Mouse (Mus musculus) layer of hippocampus, postnatal 14 days (tissue): ENCODE data around the gene Dnajb13. TPM values are rescaled to one million over a fixed set of nuclear protein-coding genes. Genes with fewer than 3 reads are reported as not detected.

Source experiments
- DNase-seq, 2 experiments: peaks; one replicate each; pipeline ENCODE4 v3.0.0; 2021 to 2022; ENCODE audit warnings: low spot score in 2 of 2, mixed read lengths in 1 of 2
- total RNA-seq, 2 experiments: library from RNA; stranded (reverse); gene quantifications; 2 replicates each; pipeline ENCODE4 v1.2.3; 2021

Gene Dnajb13
- total RNA-seq, 2 experiments from 2014 or later = 0.62 to 1.0 TPM

- peak; percentile 15 to 75 for DNase-seq
Measured at GRCm38 (mm10) chr7:100461621-100462151, 53.1 kb downstream of the Dnajb13 start.

GRCm38 (mm10) chr7:100459862-100460261 lies 54.9 kb downstream of the Dnajb13 start:
- DNase-seq = no peak

GRCm38 (mm10) chr7:100458153-100458552 lies 56.6 kb downstream of the Dnajb13 start:
- no peak for DNase-seq

Other genes with a start within 250 kb of the Dnajb13 start
- gene P4ha3, start 229.4 kb downstream of the Dnajb13 start, total RNA-seq = 1 to 10 TPM; 5.7 to 7.7 TPM
- gene C2cd3, start 142.7 kb downstream of the Dnajb13 start, total RNA-seq = 10 to 100 TPM; 15.1 to 16.1 TPM
- gene Ppme1, start 142.7 kb downstream of the Dnajb13 start, total RNA-seq = 100 to 1,000 TPM; 134 to 142 TPM
- gene Ucp3, start 42.0 kb downstream of the Dnajb13 start, total RNA-seq = 1 to 10 TPM; 1.3 to 1.6 TPM
- 10 to 100 TPM; 75.7 to 85.9 TPM for gene Ucp2, start 21.6 kb downstream of the Dnajb13 start, total RNA-seq
- gene Coa4, start 22.1 kb upstream of the Dnajb13 start, total RNA-seq = 10 to 100 TPM in 1 of 2 experiments, 1 to 10 TPM in 1; 7.6 to 10.6 TPM
- gene Rab6a, start 92.5 kb upstream of the Dnajb13 start, total RNA-seq = 100 to 1,000 TPM; 374 to 378 TPM
- 10 to 100 TPM; 57.7 to 62.5 TPM for gene Mrpl48, start 93.3 kb upstream of the Dnajb13 start, total RNA-seq
- 10 to 100 TPM; 85.3 to 86.1 TPM for gene Plekhb1, start 147.5 kb upstream of the Dnajb13 start, total RNA-seq
- 100 to 1,000 TPM; 271 to 273 TPM for gene Fam168a, start 191.7 kb upstream of the Dnajb13 start, total RNA-seq